Mouse (Mus musculus): ENCODE measurements at regions not wholly inside any gene's neighbourhood (a gene's known extent, or its start where the extent isn't known, plus 50 kb on each side); places are given as distances from the start of the nearest gene placed in this dataset.
"Not testable (repeated sequence)": the region's sequence is repeated elsewhere in the genome, so short reads cannot be mapped to it uniquely, and the experiment has no call there.

DNA sequence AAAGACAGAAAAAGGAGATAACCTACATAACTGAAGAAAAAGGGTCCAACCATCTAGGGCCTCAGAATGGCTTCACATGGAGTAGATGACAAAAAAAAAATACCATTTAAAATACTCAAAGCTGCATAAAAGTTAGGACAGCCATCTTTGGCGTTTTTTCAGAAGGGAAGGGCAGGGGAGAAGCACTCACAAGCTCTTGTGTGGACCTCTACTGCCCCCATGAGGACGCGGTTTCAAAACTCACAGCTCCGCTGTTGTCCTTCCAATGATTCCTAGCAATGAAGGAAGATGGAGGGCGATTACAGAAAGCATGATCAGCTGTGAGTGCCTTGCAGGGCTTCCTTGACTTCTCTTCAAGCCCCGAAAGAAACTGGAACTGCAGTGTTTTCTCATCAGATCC, 140.8 kb upstream of the Olfr1324 start:
- Histone ChIP-seq H3K4me3 (no peak overlapping the region), H3K9me3 (no peaks in the 10 kb centered on the region), H3K4me2 (0 out of 2 replicates have a peak overlapping the region, but pooled peaks have one; percentile 16), H3K4me1 (no peaks in the 10 kb centered on the region), H3K36me3 (no peaks in the 10 kb centered on the region), H3K27ac (no peak overlapping the region), H3K9ac (no peak overlapping the region), H3K27me3 (no peaks in the 10 kb centered on the region)
- ATAC-seq (ENCODE audit: borderline replicate concordance, extremely low read depth, low FRiP score, low TSS enrichment) = no peak
- 69% methylated on average over 6 of the region's 6 CpGs for WGBS

DNA sequence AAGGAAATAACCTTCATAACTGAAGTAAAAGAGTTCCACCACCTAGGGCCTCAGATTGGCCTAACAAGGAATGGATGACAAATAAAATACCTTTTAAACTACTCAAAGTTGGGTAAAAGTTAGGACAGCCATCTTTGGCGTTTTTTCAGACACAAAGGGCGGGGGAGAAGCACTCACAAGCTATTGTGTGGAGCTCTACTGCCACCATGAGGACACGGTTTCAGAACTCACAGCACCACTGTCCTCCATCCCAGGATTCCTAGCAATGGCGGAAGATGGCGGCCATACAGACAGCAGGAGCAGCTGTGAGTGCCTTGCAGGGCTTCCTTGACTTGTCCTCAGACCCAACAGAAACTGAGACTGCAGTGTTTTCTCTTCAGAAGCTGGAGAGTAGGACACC, 138.0 kb upstream of the Olfr1324 start:
- ATAC-seq (ENCODE audit: borderline replicate concordance, extremely low read depth, low FRiP score, low TSS enrichment) = no peak
- 71% methylated on average over 5 of the region's 5 CpGs for WGBS
- no peak overlapping the region for H3K4me3 ChIP-seq
- H3K27ac ChIP-seq = no peak overlapping the region
- no peaks in the 10 kb centered on the region for H3K9me3 ChIP-seq
- H3K4me1 ChIP-seq = no peaks in the 10 kb centered on the region
- peak overlapping the region; percentile 31; the same call in 1 of the 2 replicates for H3K4me2 ChIP-seq
- no peaks in the 10 kb centered on the region for H3K36me3 ChIP-seq
- no peak overlapping the region for H3K9ac ChIP-seq
- H3K27me3 ChIP-seq = no peaks in the 10 kb centered on the region

DNA sequence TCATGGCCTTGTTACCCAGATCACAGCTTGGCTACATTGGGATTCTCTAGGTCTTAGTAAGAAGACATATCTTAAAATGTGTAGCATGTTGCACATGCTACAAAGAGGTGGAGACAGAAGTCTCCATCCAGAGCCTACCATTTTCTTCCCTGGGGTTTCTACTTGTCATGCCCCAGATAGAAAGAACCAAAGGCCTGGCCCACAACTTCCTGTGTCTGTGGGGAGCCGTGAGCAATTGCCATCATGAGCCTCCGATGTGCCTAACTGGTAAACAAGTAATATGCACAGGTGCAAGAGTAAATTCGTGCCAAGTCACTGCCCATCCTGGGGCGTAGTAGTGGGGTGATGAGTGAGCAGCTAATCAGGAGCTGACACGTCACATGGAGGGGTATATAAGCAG, 136.7 kb upstream of the Olfr1324 start:
- WGBS = 77% methylated on average over 5 of the region's 5 CpGs
- H3K36me3 ChIP-seq; H3K9ac ChIP-seq; ATAC-seq (ENCODE audit: borderline replicate concordance, extremely low read depth, low FRiP score, low TSS enrichment); H3K27me3 ChIP-seq; H3K4me2 ChIP-seq; H3K4me1 ChIP-seq; H3K27ac ChIP-seq; H3K9me3 ChIP-seq; H3K4me3 ChIP-seq: not testable (repeated sequence)

DNA sequence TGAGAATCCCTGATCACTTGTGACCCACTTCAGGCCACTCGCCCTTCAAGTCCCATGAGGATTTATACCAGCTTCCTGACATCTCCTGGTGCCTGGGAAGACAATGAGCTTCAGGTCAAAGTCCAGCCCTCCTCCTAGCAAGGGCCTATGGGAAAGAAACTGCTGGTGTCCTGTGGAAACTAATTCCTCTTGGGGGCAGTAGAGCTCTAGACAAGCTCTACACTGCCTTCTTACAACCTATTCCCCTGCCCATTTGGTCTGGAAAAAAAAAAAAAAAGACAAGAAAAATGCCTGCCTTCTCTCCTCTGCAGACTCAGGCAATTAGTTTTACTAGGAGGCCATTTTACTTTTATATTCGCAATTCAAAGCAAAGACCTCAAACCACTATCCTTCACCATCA, 132.6 kb upstream of the Olfr1324 start:
- 49% methylated on average over 2 of the region's 2 CpGs for WGBS
- H3K9ac ChIP-seq = no peak overlapping the region
- no peak overlapping the region for H3K4me2 ChIP-seq
- no peaks in the 10 kb centered on the region for H3K27me3 ChIP-seq
- ATAC-seq (ENCODE audit: borderline replicate concordance, extremely low read depth, low FRiP score, low TSS enrichment) = no peak
- no peaks in the 10 kb centered on the region for H3K4me1 ChIP-seq
- no peak overlapping the region for H3K4me3 ChIP-seq
- no peaks in the 10 kb centered on the region for H3K36me3 ChIP-seq
- H3K27ac ChIP-seq = no peak overlapping the region
- H3K9me3 ChIP-seq = no peaks in the 10 kb centered on the region

DNA sequence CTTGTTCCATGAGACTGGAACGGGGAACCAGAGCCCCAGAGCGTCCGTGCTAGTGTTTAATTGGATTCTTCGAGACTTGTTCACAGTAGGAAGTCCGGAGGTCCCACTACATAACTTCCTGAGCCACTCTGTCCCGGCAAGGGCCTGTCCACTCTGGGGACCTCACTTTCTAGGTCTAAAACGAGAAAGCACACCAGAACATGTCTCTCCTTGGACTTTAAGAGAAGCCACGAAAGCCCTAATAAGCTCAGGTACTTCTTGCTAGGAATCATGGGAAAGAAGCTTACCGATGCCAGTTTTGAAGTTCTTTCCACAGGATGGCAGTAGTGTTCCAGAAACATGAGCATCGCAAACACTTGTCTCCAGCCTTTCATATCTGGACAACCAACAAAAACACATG, 122.0 kb upstream of the Olfr1324 start:
- H3K4me1 ChIP-seq = no peaks in the 10 kb centered on the region
- no peak for ATAC-seq (ENCODE audit: borderline replicate concordance, extremely low read depth, low FRiP score, low TSS enrichment)
- H3K27ac ChIP-seq = no peak overlapping the region
- peak overlapping the region; percentile 41 for H3K4me2 ChIP-seq
- 54% methylated on average over 10 of the region's 10 CpGs for WGBS
- no peaks in the 10 kb centered on the region for H3K36me3 ChIP-seq
- no peaks in the 10 kb centered on the region for H3K27me3 ChIP-seq
- H3K4me3 ChIP-seq = peak overlapping the region; percentile 35
- no peaks in the 10 kb centered on the region for H3K9me3 ChIP-seq
- no peak overlapping the region for H3K9ac ChIP-seq

DNA sequence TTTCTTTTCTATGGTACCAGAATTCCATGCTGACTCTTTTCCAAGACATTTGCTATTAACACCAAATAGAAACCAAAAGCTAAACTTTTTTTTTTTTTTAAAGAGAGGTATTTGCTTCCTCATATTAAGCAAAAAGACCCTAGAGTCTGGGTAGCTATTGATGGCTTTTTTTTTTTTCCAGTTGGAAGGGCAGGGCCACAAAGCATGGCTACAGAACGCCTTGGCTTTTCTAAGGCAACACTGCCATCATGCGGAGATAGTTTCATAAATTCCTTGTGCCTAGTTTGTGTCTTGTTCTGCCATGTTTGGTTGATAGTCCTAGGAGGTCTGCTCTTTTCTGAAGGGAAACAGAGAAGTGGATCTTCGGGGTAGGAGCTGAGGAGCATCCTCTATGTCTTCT, 121.4 kb upstream of the Olfr1324 start:
- Histone ChIP-seq H3K36me3 (no peaks in the 10 kb centered on the region), H3K4me1 (no peaks in the 10 kb centered on the region), H3K27me3 (no peaks in the 10 kb centered on the region), H3K9ac (no peak overlapping the region), H3K4me3 (peak overlapping the region; percentile 35), H3K4me2 (peak overlapping the region; percentile 41), H3K27ac (no peak overlapping the region), H3K9me3 (no peaks in the 10 kb centered on the region)
- no peak for ATAC-seq (ENCODE audit: borderline replicate concordance, extremely low read depth, low FRiP score, low TSS enrichment)
- WGBS = 27% methylated on average over 3 of the region's 3 CpGs

DNA sequence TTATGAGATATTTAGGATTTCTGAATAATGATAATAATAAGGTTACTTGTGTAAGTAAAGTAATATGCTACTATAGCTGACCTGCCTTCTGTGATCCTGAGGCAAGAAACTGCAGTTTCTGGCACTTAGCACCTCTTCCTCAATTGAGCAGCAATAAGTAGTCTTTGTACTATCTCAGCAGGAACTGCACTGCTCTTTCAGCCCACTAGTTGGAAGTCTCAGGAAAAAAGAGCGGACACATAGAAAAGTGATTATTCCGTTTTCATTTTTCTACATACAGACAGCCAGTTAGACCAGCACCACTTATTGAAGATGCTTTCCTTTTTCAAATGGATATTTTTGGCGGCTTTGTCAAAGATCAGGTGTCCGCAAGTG, 109.5 kb upstream of the Olfr1324 start:
- H3K9me3 ChIP-seq; H3K27me3 ChIP-seq; H3K36me3 ChIP-seq; H3K27ac ChIP-seq; ATAC-seq (ENCODE audit: borderline replicate concordance, extremely low read depth, low FRiP score, low TSS enrichment); H3K4me1 ChIP-seq: not testable (repeated sequence)
- Histone ChIP-seq H3K4me2 (peak overlapping the region; percentile 35), H3K4me3 (peak overlapping the region; percentile 40), H3K9ac (peak overlapping the region; percentile 10; the same call in 1 of the 2 replicates)
- 58% methylated on average over 4 of the region's 4 CpGs for WGBS

DNA sequence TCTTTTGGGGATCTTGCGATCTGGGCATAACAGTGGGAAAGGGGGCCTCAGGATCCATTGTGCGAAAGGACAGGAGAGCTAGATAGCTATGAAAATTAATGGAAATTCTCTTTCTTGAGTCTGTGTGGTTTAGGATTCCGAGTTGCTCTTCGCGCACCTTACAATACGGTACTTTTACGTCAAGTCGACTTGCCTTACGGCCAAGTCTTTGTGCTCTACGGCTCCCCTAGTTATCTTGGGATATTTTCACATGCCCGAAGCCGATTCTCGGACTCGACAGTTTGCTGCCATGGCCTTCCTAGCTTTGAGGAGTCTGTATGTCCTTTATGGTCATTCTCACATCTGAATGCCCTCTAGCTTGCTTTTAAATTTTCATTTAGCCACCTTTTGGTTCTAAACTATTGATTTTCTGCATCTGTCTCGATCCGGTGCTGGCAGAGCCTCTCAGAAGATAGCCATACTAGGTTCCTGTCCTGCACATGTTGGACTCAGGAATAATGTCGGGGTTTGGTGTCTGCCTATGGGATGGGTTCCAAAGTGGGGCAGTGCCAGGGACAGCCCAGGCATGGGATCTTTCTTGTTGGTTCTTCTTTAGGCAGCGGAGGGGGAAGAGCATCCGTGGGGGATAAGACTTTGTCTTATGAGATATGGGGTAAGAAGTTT, 109.0 kb upstream of the Olfr1324 start:
- Histone ChIP-seq H3K36me3 (no peaks in the 10 kb centered on the region), H3K4me1 (no peaks in the 10 kb centered on the region), H3K4me2 (peak overlapping the region; percentile 35), H3K4me3 (peak overlapping the region; percentile 40), H3K27me3 (no peaks in the 10 kb centered on the region), H3K9me3 (no peaks in the 10 kb centered on the region), H3K9ac (peak overlapping the region; percentile 10; the same call in 1 of the 2 replicates), H3K27ac (no peak overlapping the region)
- 55% methylated on average over 19 of the region's 19 CpGs for WGBS
- ATAC-seq (ENCODE audit: borderline replicate concordance, extremely low read depth, low FRiP score, low TSS enrichment) = no peak

DNA sequence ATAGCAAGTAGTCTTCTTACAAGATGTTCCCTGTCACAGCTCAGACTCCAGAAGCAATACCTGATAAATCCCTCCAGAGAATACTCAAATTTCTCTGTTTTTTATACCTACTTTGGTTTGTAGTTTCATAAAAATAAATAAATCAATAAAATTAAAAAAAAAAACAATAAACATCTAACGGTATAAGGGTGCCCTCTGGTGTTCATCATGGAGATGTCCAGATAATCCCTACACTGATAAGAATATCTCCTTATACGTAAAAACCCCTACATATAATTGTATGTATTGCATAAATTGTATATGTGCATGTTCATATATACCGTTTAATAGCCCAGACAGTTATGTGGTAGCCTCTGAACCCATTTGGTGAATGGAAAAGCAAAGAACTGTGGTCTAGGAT, 75.7 kb upstream of the Olfr1324 start:
- no peaks in the 10 kb centered on the region for H3K4me1 ChIP-seq
- H3K9ac ChIP-seq = no peak overlapping the region
- H3K27me3 ChIP-seq = no peaks in the 10 kb centered on the region
- H3K27ac ChIP-seq = no peak overlapping the region
- WGBS = 27% methylated on average over 3 of the region's 3 CpGs
- H3K9me3 ChIP-seq = no peaks in the 10 kb centered on the region
- H3K4me2 ChIP-seq = no peak overlapping the region
- no peak overlapping the region for H3K4me3 ChIP-seq
- no peaks in the 10 kb centered on the region for H3K36me3 ChIP-seq
- ATAC-seq (ENCODE audit: borderline replicate concordance, extremely low read depth, low FRiP score, low TSS enrichment) = no peak

DNA sequence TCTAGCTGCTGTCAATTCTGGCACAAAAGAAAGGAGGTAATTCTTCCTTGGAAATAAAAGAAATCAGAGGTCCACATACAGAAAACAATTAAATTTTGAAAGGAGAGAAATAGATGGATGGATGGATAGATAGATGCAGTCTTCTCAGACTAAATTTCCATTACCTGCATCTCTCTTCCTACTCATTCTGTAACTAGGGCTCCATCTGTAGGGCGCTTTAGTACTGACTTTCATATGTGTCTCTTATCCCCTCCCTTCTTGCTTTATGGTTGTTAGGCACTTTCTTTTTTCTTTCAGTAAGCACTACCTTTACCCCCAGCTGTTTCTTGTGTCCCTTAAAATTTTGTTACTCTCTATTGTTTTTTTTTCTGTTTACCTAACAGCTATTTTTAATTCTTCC, 72.9 kb upstream of the Olfr1324 start:
- 33% methylated on average over 1 of the region's 1 CpGs for WGBS
- no peak overlapping the region for H3K27ac ChIP-seq

DNA sequence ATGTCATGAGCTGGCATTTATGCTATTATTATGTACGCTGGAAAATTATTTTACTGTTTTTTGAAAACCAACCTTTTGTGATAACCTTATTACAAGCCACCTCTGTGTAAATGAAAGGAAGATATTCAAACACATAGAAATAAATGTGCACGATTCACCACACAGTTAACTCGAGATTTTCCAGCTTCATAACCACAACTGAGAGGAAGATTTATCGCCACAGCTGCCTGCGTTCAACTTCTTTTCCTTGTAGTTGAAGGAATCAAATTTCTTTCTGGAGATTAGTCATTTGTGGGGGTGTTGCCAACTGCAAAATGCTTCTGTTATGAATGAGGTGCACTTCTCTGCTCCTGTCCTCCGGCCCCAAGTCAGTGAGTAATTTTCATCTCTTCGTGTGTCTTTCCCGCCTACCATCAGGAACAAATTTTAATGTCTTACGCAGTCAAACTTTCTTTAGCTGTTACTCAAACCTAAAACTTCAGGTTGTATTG, 62.2 kb upstream of the Olfr1324 start:
- H3K9ac ChIP-seq; H3K27me3 ChIP-seq; H3K4me2 ChIP-seq; H3K9me3 ChIP-seq; H3K4me3 ChIP-seq; H3K27ac ChIP-seq; H3K36me3 ChIP-seq; ATAC-seq (ENCODE audit: borderline replicate concordance, extremely low read depth, low FRiP score, low TSS enrichment); H3K4me1 ChIP-seq: not testable (repeated sequence)
- WGBS = 64% methylated on average over 9 of the region's 9 CpGs

More for the DNA sequence above, 72.9 kb upstream of the Olfr1324 start:
- no peaks in the 10 kb centered on the region for H3K4me1 ChIP-seq
- no peaks in the 10 kb centered on the region for H3K9me3 ChIP-seq
- no peak overlapping the region for H3K4me2 ChIP-seq
- no peak overlapping the region for H3K4me3 ChIP-seq
- no peak for ATAC-seq (ENCODE audit: borderline replicate concordance, extremely low read depth, low FRiP score, low TSS enrichment)
- H3K27me3 ChIP-seq = no peaks in the 10 kb centered on the region
- no peak overlapping the region for H3K9ac ChIP-seq
- H3K36me3 ChIP-seq = no peaks in the 10 kb centered on the region
